Mouse (Mus musculus): ENCODE measurements around the gene Sspn. TPM values are rescaled to one million over a fixed set of nuclear protein-coding genes. Genes with fewer than 3 reads are reported as not detected.

Sspn gene
- polyA plus RNA-seq, 1 experiment from 2014 or later, result 64.9 TPM

- no peaks in the 10 kb centered on the region for H3K36me3 ChIP-seq
- H3K27ac ChIP-seq (ENCODE audit: poor library complexity, severe bottlenecking), result no peak overlapping the region
- no peaks in the 10 kb centered on the region for H3K27me3 ChIP-seq (replicated peaks)
- ATAC-seq (ENCODE audit: insufficient number of reproducible peaks, low FRiP score), result no peak
- H3K4me3 ChIP-seq, result no peak overlapping the region
- 67% methylated on average over 2 of the region's 2 CpGs for WGBS
- H3K4me1 ChIP-seq (replicated peaks), result peaks cover 36% of the 10 kb centered on the region
- peak overlapping the region; percentile 47; the same call in 1 of the 2 replicates for H3K4me2 ChIP-seq
- no peak overlapping the region for H3K9ac ChIP-seq
- no peaks in the 10 kb centered on the region for H3K9me3 ChIP-seq (replicated peaks)
These were observed 4.5 kb downstream of the Sspn start for GRCm38 (mm10) chr6:145935912-145936311.

GRCm38 (mm10) chr6:145936511-145936910 is 5.1 kb downstream of the Sspn start:
- Histone ChIP-seq H3K4me3 (no peak overlapping the region), H3K9me3 (replicated peaks) (no peaks in the 10 kb centered on the region), H3K4me2 (no peak overlapping the region), H3K27ac (ENCODE audit: poor library complexity, severe bottlenecking) (no peak overlapping the region), H3K9ac (no peak overlapping the region), H3K36me3 (no peaks in the 10 kb centered on the region), H3K4me1 (replicated peaks) (peaks cover 40% of the 10 kb centered on the region), H3K27me3 (replicated peaks) (no peaks in the 10 kb centered on the region)
- 79% methylated on average over 4 of the region's 4 CpGs for WGBS
- ATAC-seq (ENCODE audit: insufficient number of reproducible peaks, low FRiP score), result no peak

- ATAC-seq (ENCODE audit: insufficient number of reproducible peaks, low FRiP score), result no peak
- WGBS, result 62% methylated on average over 6 of the region's 6 CpGs
These were observed 9.4 kb downstream of the Sspn start for GRCm38 (mm10) chr6:145940852-145941251.

GRCm38 (mm10) chr6:145942263-145942966 is 11.0 kb downstream of the Sspn start:
- Histone ChIP-seq H3K4me2 (peak overlapping the region; percentile 56), H3K36me3 (no peaks in the 10 kb centered on the region), H3K27me3 (replicated peaks) (no peaks in the 10 kb centered on the region), H3K9ac (no peak overlapping the region), H3K27ac (ENCODE audit: poor library complexity, severe bottlenecking) (peak overlapping the region; percentile 73), H3K4me3 (no peak overlapping the region), H3K4me1 (replicated peaks) (peaks cover 51% of the 10 kb centered on the region), H3K9me3 (replicated peaks) (no peaks in the 10 kb centered on the region)
- WGBS, result 9% methylated on average over 12 of the region's 12 CpGs
- ATAC-seq (ENCODE audit: insufficient number of reproducible peaks, low FRiP score), result peak; percentile 64; the same call in 1 of the 2 replicates

More at GRCm38 (mm10) chr6:145940852-145941251, 9.4 kb downstream of the Sspn start:
- H3K4me3 ChIP-seq, result no peak overlapping the region
- no peak overlapping the region for H3K4me2 ChIP-seq
- no peak overlapping the region for H3K27ac ChIP-seq (ENCODE audit: poor library complexity, severe bottlenecking)
- no peaks in the 10 kb centered on the region for H3K27me3 ChIP-seq (replicated peaks)
- no peaks in the 10 kb centered on the region for H3K9me3 ChIP-seq (replicated peaks)
- no peaks in the 10 kb centered on the region for H3K36me3 ChIP-seq
- no peak overlapping the region for H3K9ac ChIP-seq
- H3K4me1 ChIP-seq (replicated peaks), result peaks cover 49% of the 10 kb centered on the region

- Histone ChIP-seq H3K27ac (ENCODE audit: poor library complexity, severe bottlenecking) (no peak overlapping the region), H3K4me1 (replicated peaks) (peaks cover 58% of the 10 kb centered on the region), H3K4me2 (no peak overlapping the region), H3K36me3 (no peaks in the 10 kb centered on the region), H3K27me3 (replicated peaks) (no peaks in the 10 kb centered on the region), H3K9me3 (replicated peaks) (no peaks in the 10 kb centered on the region), H3K4me3 (no peak overlapping the region), H3K9ac (no peak overlapping the region)
- 61% methylated on average over 3 of the region's 3 CpGs for WGBS
- no peak for ATAC-seq (ENCODE audit: insufficient number of reproducible peaks, low FRiP score)
These were observed 12.0 kb downstream of the Sspn start for GRCm38 (mm10) chr6:145943414-145943813.

- Histone ChIP-seq H3K27me3 (replicated peaks) (no peaks in the 10 kb centered on the region), H3K36me3 (no peaks in the 10 kb centered on the region), H3K9me3 (replicated peaks) (no peaks in the 10 kb centered on the region), H3K4me1 (replicated peaks) (peaks cover 67% of the 10 kb centered on the region), H3K4me3 (no peak overlapping the region), H3K27ac (ENCODE audit: poor library complexity, severe bottlenecking) (no peak overlapping the region), H3K4me2 (peak overlapping the region; percentile 4; the same call in 1 of the 2 replicates), H3K9ac (no peak overlapping the region)
- no peak for ATAC-seq (ENCODE audit: insufficient number of reproducible peaks, low FRiP score)
- WGBS, result 63% methylated on average over 11 of the region's 11 CpGs
These were observed 14.4 kb downstream of the Sspn start for GRCm38 (mm10) chr6:145945700-145946344.

GRCm38 (mm10) chr6:145949049-145949448 is 17.6 kb downstream of the Sspn start:
- H3K4me1 ChIP-seq (replicated peaks), result peaks cover 55% of the 10 kb centered on the region
- no peak overlapping the region for H3K27ac ChIP-seq (ENCODE audit: poor library complexity, severe bottlenecking)
- no peak for ATAC-seq (ENCODE audit: insufficient number of reproducible peaks, low FRiP score)
- H3K27me3 ChIP-seq (replicated peaks), result no peaks in the 10 kb centered on the region
- no peak overlapping the region for H3K9ac ChIP-seq
- H3K9me3 ChIP-seq (replicated peaks), result no peaks in the 10 kb centered on the region
- H3K4me2 ChIP-seq, result no peak overlapping the region
- no peaks in the 10 kb centered on the region for H3K36me3 ChIP-seq
- H3K4me3 ChIP-seq, result no peak overlapping the region
- 60% methylated on average over 4 of the region's 4 CpGs for WGBS

GRCm38 (mm10) chr6:145950626-145951025 is 19.2 kb downstream of the Sspn start:
- Histone ChIP-seq H3K27ac (ENCODE audit: poor library complexity, severe bottlenecking) (no peak overlapping the region), H3K9me3 (replicated peaks) (no peaks in the 10 kb centered on the region), H3K4me2 (no peak overlapping the region), H3K36me3 (0 out of 2 replicates have a peak, but pooled peaks cover 4% of the 10 kb centered on the region), H3K27me3 (replicated peaks) (no peaks in the 10 kb centered on the region), H3K4me3 (no peak overlapping the region), H3K4me1 (replicated peaks) (peaks cover 50% of the 10 kb centered on the region), H3K9ac (no peak overlapping the region)
- no peak for ATAC-seq (ENCODE audit: insufficient number of reproducible peaks, low FRiP score)
- 60% methylated on average over 5 of the region's 5 CpGs for WGBS

GRCm38 (mm10) chr6:145952594-145952993 is 21.2 kb downstream of the Sspn start:
- no peak overlapping the region for H3K4me2 ChIP-seq
- ATAC-seq (ENCODE audit: insufficient number of reproducible peaks, low FRiP score), result no peak
- no peak overlapping the region for H3K9ac ChIP-seq
- H3K36me3 ChIP-seq, result peaks cover 7% of the 10 kb centered on the region; the same call in 1 of the 2 replicates
- 78% methylated on average over 3 of the region's 3 CpGs for WGBS
- H3K9me3 ChIP-seq (replicated peaks), result no peaks in the 10 kb centered on the region
- H3K4me3 ChIP-seq, result no peak overlapping the region
- no peak overlapping the region for H3K27ac ChIP-seq (ENCODE audit: poor library complexity, severe bottlenecking)
- H3K27me3 ChIP-seq (replicated peaks), result no peaks in the 10 kb centered on the region
- peaks cover 41% of the 10 kb centered on the region for H3K4me1 ChIP-seq (replicated peaks)

GRCm38 (mm10) chr6:145953121-145953896 is 21.9 kb downstream of the Sspn start:
- 38% methylated on average over 13 of the region's 13 CpGs for WGBS
- Histone ChIP-seq H3K9me3 (replicated peaks) (no peaks in the 10 kb centered on the region), H3K4me3 (no peak overlapping the region), H3K36me3 (peaks cover 7% of the 10 kb centered on the region; the same call in 1 of the 2 replicates), H3K4me1 (replicated peaks) (peaks cover 44% of the 10 kb centered on the region), H3K9ac (0 out of 2 replicates have a peak overlapping the region, but pooled peaks have one; percentile 18), H3K4me2 (peak overlapping the region; percentile 27; the same call in 1 of the 2 replicates), H3K27ac (ENCODE audit: poor library complexity, severe bottlenecking) (peak overlapping the region; percentile 70), H3K27me3 (replicated peaks) (no peaks in the 10 kb centered on the region)
- no peak for ATAC-seq (ENCODE audit: insufficient number of reproducible peaks, low FRiP score)
